27 mouse cellular contexts compared by ENCODE assay signal in genomic region chr7:49273907-49274656, GRCm38 (mm10).
DNase-seq lines count a peak whose midpoint lies in the region; ATAC-seq and TF ChIP-seq lines count a peak whose summit lies in the region.
"Had no signal": no experiment of that assay in that cellular context is flagged by ENCODE, and none has a peak within 500 bp of the region (broad histone marks: within the 10 kb centered on the region; RNA-seq: fewer than 3 reads in every experiment).

No protein-coding gene starts in this region.

- no peaks in the 10 kb centered on the region for H3K79me2 ChIP-seq in MEL (ENCODE audit: control insufficient read depth, insufficient read depth, low read length, poor library complexity)

- no peaks in the 10 kb centered on the region for H3K27me3 ChIP-seq in MEL (ENCODE audit: control insufficient read depth in 1 of 2, insufficient read depth in 2 of 2, low read length in 2 of 2)
- H3K27me3 ChIP-seq in liver, embryonic 14.5 days (ENCODE audit: control insufficient read depth, insufficient read depth, low read length): no peaks in the 10 kb centered on the region
- peaks cover 2% of the 10 kb centered on the region; the same call in 1 of the 2 replicates for H3K27me3 ChIP-seq in kidney, embryonic 14.5 days (ENCODE audit: control insufficient read depth, insufficient read depth, low read length)
- H3K27me3 ChIP-seq: embryonic facial prominence, embryonic 15.5 days; neural tube, embryonic 12.5 days had no signal

- H3K9me3 ChIP-seq in MEL (replicated peaks; ENCODE audit: insufficient read depth, low read length): no peaks in the 10 kb centered on the region
- H3K9me3 ChIP-seq in liver, embryonic 14.5 days (ENCODE audit: control insufficient read depth, low read length): no peaks in the 10 kb centered on the region
- no peaks in the 10 kb centered on the region for H3K9me3 ChIP-seq in kidney, embryonic 14.5 days (ENCODE audit: control insufficient read depth, low read length)
- H3K9me3 ChIP-seq: embryonic facial prominence, embryonic 10.5 days; embryonic facial prominence, embryonic 15.5 days; forebrain, embryonic 13.5 days; megakaryocyte, embryonic 14.5 days; neural tube, embryonic 12.5 days had no signal

- H3K4me2 ChIP-seq in liver, embryonic 14.5 days (ENCODE audit: low read depth): no peak overlapping the region
- no peak overlapping the region for H3K4me2 ChIP-seq in kidney, embryonic 14.5 days (replicated peaks; ENCODE audit: low read depth, low read length)
- H3K4me2 ChIP-seq: embryonic facial prominence, embryonic 15.5 days; forebrain, embryonic 13.5 days; heart, embryonic 11.5 days; hindbrain, embryonic 14.5 days; lung, embryonic 14.5 days; neural tube, embryonic 12.5 days had no signal

- TF ChIP-seq POLR2A in MEL (IDR thresholded peaks at IDR 0.05; ENCODE audit: control insufficient read depth in 1 of 2, insufficient read depth in 1 of 2, low read depth in 1 of 2, low read length in 2 of 2, poor library complexity in 1 of 2): peak in 1 of 2 experiments; percentile 41; a peak in 2 of 4 replicates

- no peak for DNase-seq in left cerebral cortex, adult 2 months (ENCODE audit: extremely low spot score in 1 of 2, low spot score in 2 of 2)
- no peak for DNase-seq in left cerebral cortex, postnatal 36 days (ENCODE audit: low spot score in 2 of 2)
- peak; percentile 89 for DNase-seq in MEL (ENCODE audit: low read depth, low spot score)
- peak; percentile 80 for DNase-seq in MEL-GATA-1-ER (ENCODE audit: extremely low read depth, low read depth)
- no peak for DNase-seq in liver, embryonic 14.5 days (ENCODE audit: low read depth in 3 of 3, low spot score in 3 of 3)
- DNase-seq in lung, postnatal 36 days: no peak
- DNase-seq: adrenal gland, postnatal 10 days; B cell, adult 2 months; gastrocnemius, postnatal 25 days; heart, adult 18-20 months; kidney, adult 9 months; kidney, postnatal 14 days; left cerebral cortex, postnatal 4 days; lung, embryonic 14.5 days; lung, postnatal 14 days; right cerebral cortex, postnatal 4 days had no signal

- peak; percentile 52; the same call in 1 of the 2 replicates for ATAC-seq in liver, embryonic 14.5 days (ENCODE audit: insufficient read depth)
- no peak for ATAC-seq in megakaryocyte, adult 5-6 weeks (ENCODE audit: poor library complexity, severe bottlenecking)
- ATAC-seq in kidney, embryonic 14.5 days (ENCODE audit: low FRiP score, low TSS enrichment): no peak
- ATAC-seq: forebrain, embryonic 13.5 days; intestine, postnatal 0 days had no signal

- intact Hi-C loops in left cerebral cortex, adult 2 months (cut with DNase I): loop anchor here (5.0 kb wide), 1 partner anchor 148 kb away; no protein-coding TSS in a partner anchor
- intact Hi-C loops in left cerebral cortex, postnatal 36 days (cut with DNase I): loop anchor here (2.0 to 5.0 kb wide), 2 partner anchors 141 to 153 kb away; no protein-coding TSS in a partner anchor

- WGBS in liver, embryonic 14.5 days (ENCODE audit: insufficient replicate concordance): 54% methylated on average over 13 of the region's 13 CpGs
- 86% methylated on average over 13 of the region's 13 CpGs for WGBS in kidney, embryonic 14.5 days

- H3K27ac ChIP-seq in left cerebral cortex, adult 2 months: peak overlapping the region; percentile 41
- H3K27ac ChIP-seq in MEL (ENCODE audit: control insufficient read depth, low read depth, low read length): peak overlapping the region; percentile 94
- H3K27ac ChIP-seq in liver, embryonic 14.5 days: no peak overlapping the region
- no peak overlapping the region for H3K27ac ChIP-seq in kidney, embryonic 14.5 days (ENCODE audit: low read depth, low read length)
- H3K27ac ChIP-seq: embryonic facial prominence, embryonic 10.5 days; embryonic facial prominence, embryonic 15.5 days; forebrain, embryonic 13.5 days; hindbrain, embryonic 14.5 days; neural tube, embryonic 12.5 days had no signal

- TF ChIP-seq EP300 in MEL (IDR thresholded peaks at IDR 0.05; ENCODE audit: low read depth in 1 of 2, low read length in 2 of 2): peak; percentile 89 to 93
- no peak for TF ChIP-seq EP300 in liver, embryonic 14.5 days (IDR thresholded peaks at IDR 0.05; ENCODE audit: low read depth)

- no peak for TF ChIP-seq RAD21 in MEL (IDR thresholded peaks at IDR 0.05; ENCODE audit: low read depth, low read length)

- H3K9ac ChIP-seq in MEL (ENCODE audit: control insufficient read depth, low read depth, low read length, poor library complexity, severe bottlenecking): peak overlapping the region; percentile 50
- no peak overlapping the region for H3K9ac ChIP-seq in liver, embryonic 14.5 days (replicated peaks)
- no peak overlapping the region for H3K9ac ChIP-seq in kidney, embryonic 14.5 days (ENCODE audit: low read depth, low read length)
- H3K9ac ChIP-seq: embryonic facial prominence, embryonic 15.5 days; forebrain, embryonic 13.5 days; hindbrain, embryonic 14.5 days; lung, embryonic 14.5 days; neural tube, embryonic 12.5 days had no signal

- TF ChIP-seq CTCF in left cerebral cortex, adult 2 months (IDR thresholded peaks at IDR 0.05): no peak
- TF ChIP-seq CTCF in MEL (IDR thresholded peaks at IDR 0.05 in 2 of 3, conservative IDR thresholded peaks at IDR 0.05 in 1 of 3; ENCODE audit: control insufficient read depth in 1 of 3, insufficient read depth in 1 of 3, low read depth in 2 of 3, low read length in 3 of 3, poor library complexity in 1 of 3, severe bottlenecking in 1 of 3): no peak
- TF ChIP-seq CTCF in liver, embryonic 14.5 days (IDR thresholded peaks at IDR 0.05; ENCODE audit: low read depth): no peak

- peaks cover 0 to 30% of the 10 kb centered on the region in 2 experiments; a peak in 2 of 4 replicates for H3K36me3 ChIP-seq in MEL (ENCODE audit: control insufficient read depth in 1 of 2, insufficient read depth in 2 of 2, low read length in 2 of 2)
- no peaks in the 10 kb centered on the region for H3K36me3 ChIP-seq in liver, embryonic 14.5 days (replicated peaks; ENCODE audit: control insufficient read depth, insufficient read depth, low read depth)
- H3K36me3 ChIP-seq in kidney, embryonic 14.5 days (ENCODE audit: control insufficient read depth, insufficient read depth, low read length): no peaks in the 10 kb centered on the region
- H3K36me3 ChIP-seq: embryonic facial prominence, embryonic 10.5 days; embryonic facial prominence, embryonic 15.5 days; neural tube, embryonic 12.5 days had no signal

- peaks cover 12 to 31% of the 10 kb centered on the region in 2 experiments for H3K4me1 ChIP-seq in MEL (ENCODE audit: control insufficient read depth in 1 of 2, insufficient read depth in 2 of 2, low read length in 2 of 2)
- no peaks in the 10 kb centered on the region; a peak in 1 of 4 replicates for H3K4me1 ChIP-seq in liver, embryonic 14.5 days (replicated peaks; ENCODE audit: control insufficient read depth in 2 of 2, insufficient read depth in 2 of 2, low read length in 1 of 2)
- H3K4me1 ChIP-seq in kidney, embryonic 14.5 days (ENCODE audit: control insufficient read depth, insufficient read depth, low read length): 0 out of 2 replicates have a peak, but pooled peaks cover 6% of the 10 kb centered on the region

- no peak overlapping the region for H3K4me3 ChIP-seq in left cerebral cortex, adult 2 months
- peak overlapping the region; percentile 19 to 40; a peak in 3 of 4 replicates for H3K4me3 ChIP-seq in MEL (ENCODE audit: control insufficient read depth in 1 of 2, insufficient read depth in 1 of 2, low read depth in 2 of 2, low read length in 2 of 2)
- no peak overlapping the region for H3K4me3 ChIP-seq in liver, embryonic 14.5 days (ENCODE audit: insufficient read depth in 1 of 2, low read depth in 2 of 2, low read length in 2 of 2)
- no peak overlapping the region for H3K4me3 ChIP-seq in kidney, embryonic 14.5 days (ENCODE audit: low read length)
- H3K4me3 ChIP-seq: embryonic facial prominence, embryonic 10.5 days; embryonic facial prominence, embryonic 15.5 days; forebrain, embryonic 13.5 days; megakaryocyte, embryonic 14.5 days; myocyte; neural tube, embryonic 12.5 days had no signal

TF ChIP-seq in MEL, 35 proteins besides CTCF, POLR2A, EP300 and RAD21:
- TF ChIP-seq TCF12 (IDR thresholded peaks at IDR 0.05; ENCODE audit: low read depth, low read length) (peak; percentile 93), NRF1 (IDR thresholded peaks at IDR 0.05; ENCODE audit: insufficient read depth, low read depth, low read length, poor library complexity, severe bottlenecking) (peak; percentile 82), MXI1 (IDR thresholded peaks at IDR 0.05; ENCODE audit: low read depth, low read length) (peak; percentile 65; the same call in 1 of the 2 replicates), MAX (IDR thresholded peaks at IDR 0.05; ENCODE audit: low read length) (peak; percentile 83), ETS1 (IDR thresholded peaks at IDR 0.05; ENCODE audit: low read depth, low read length) (peak; percentile 60), JUND (IDR thresholded peaks at IDR 0.05; ENCODE audit: low read depth, low read length) (peak; percentile 26; the same call in 1 of the 2 replicates), MYC (IDR thresholded peaks at IDR 0.05; ENCODE audit: low read depth, low read length) (peak; percentile 88), USF1 (IDR thresholded peaks at IDR 0.05; ENCODE audit: low read depth, low read length) (peak; percentile 75), TAL1 (IDR thresholded peaks at IDR 0.05; ENCODE audit: low read length) (peak; percentile 93), GATA1 (IDR thresholded peaks at IDR 0.05; ENCODE audit: low read depth, low read length) (peak; percentile 84), KAT2A (conservative IDR thresholded peaks at IDR 0.05; ENCODE audit: low read depth, low read length) (no peak), RCOR1 (IDR thresholded peaks at IDR 0.05; ENCODE audit: low read depth, low read length) (peak; percentile 61), MAFK (IDR thresholded peaks at IDR 0.05; ENCODE audit: borderline replicate concordance, low read depth, low read length) (peak; percentile 31; the same call in 1 of the 2 replicates), POLR2AphosphoS5 (IDR thresholded peaks at IDR 0.05; ENCODE audit: borderline replicate concordance, low read depth, low read length) (no peak), GABPA (IDR thresholded peaks at IDR 0.05; ENCODE audit: low read depth, low read length) (no peak), HCFC1 (IDR thresholded peaks at IDR 0.05; ENCODE audit: low read depth, low read length) (no peak), BHLHE40 (IDR thresholded peaks at IDR 0.05; ENCODE audit: borderline replicate concordance, low read depth, low read length) (peak; percentile 66; the same call in 1 of the 2 replicates), SIN3A (IDR thresholded peaks at IDR 0.05; ENCODE audit: low read length) (peak; percentile 69; the same call in 1 of the 2 replicates), TBP (IDR thresholded peaks at IDR 0.05; ENCODE audit: low read depth, low read length) (peak; percentile 57; the same call in 1 of the 2 replicates), MAZ (IDR thresholded peaks at IDR 0.05; ENCODE audit: low read depth, low read length) (no peak; the same call in 1 of the 2 replicates)

Comparison
In these comparisons a context has a peak if more than half of its experiments do, and no peak if none do; other contexts are left out.
1. DNase-seq: peak in MEL (single experiment) and MEL-GATA-1-ER (single experiment); none in left cerebral cortex, adult 2 months (0 of 2), left cerebral cortex, postnatal 36 days (0 of 2), liver, embryonic 14.5 days (0 of 3) and lung, postnatal 36 days (single experiment).
2. H3K27ac ChIP-seq: peak in left cerebral cortex, adult 2 months (single experiment) and MEL (single experiment); none in liver, embryonic 14.5 days (single experiment) and kidney, embryonic 14.5 days (single experiment).
3. H3K4me3 ChIP-seq: peak in MEL (2 of 2); none in left cerebral cortex, adult 2 months (single experiment), liver, embryonic 14.5 days (0 of 2) and kidney, embryonic 14.5 days (single experiment).